Mouse (Mus musculus): ENCODE results near the gene Mrpl16.

Gene Mrpl16

GRCm38 (mm10) chr19:11804423-11804822 is 34.2 kb downstream of the Mrpl16 start:
- no peak for DNase-seq (ENCODE audit: low spot score)

GRCm38 (mm10) chr19:11807251-11807650 is 37.1 kb downstream of the Mrpl16 start:
- DNase-seq (ENCODE audit: low spot score), result no peak

GRCm38 (mm10) chr19:11807822-11808221 is 37.6 kb downstream of the Mrpl16 start:
- DNase-seq (ENCODE audit: low spot score), result no peak

DNA sequence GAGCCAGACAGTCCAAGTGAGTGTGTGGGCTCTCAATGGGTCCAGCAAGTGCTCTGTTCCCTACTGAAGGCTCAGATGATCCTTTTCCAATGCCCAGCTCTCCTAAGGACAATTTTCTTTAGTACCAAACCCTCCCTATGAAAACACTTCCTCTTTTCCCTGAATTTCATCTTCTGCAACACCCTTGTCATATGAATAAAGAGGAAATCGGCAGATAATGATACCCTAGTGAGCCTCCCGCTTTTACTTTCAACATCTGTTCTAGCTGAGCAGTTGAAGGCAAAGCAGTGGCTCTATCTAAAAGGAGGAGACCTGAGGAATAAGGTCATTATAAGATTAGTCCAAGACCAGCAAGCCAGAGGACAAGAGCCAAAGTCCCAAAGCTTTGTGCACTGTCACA is 38.3 kb downstream of the Mrpl16 start:
- no peak for DNase-seq (ENCODE audit: low spot score)

GRCm38 (mm10) chr19:11810003-11810758 is 40.0 kb downstream of the Mrpl16 start:
- no peak for DNase-seq (ENCODE audit: low spot score)

- DNase-seq (ENCODE audit: low spot score), result no peak
These were observed 40.7 kb downstream of the Mrpl16 start for GRCm38 (mm10) chr19:11810856-11811255.

- peak; percentile 68 for DNase-seq (ENCODE audit: low spot score)
These were observed 41.6 kb downstream of the Mrpl16 start for GRCm38 (mm10) chr19:11811688-11812365.

- DNase-seq (ENCODE audit: low spot score), result no peak
These were observed 42.9 kb downstream of the Mrpl16 start for GRCm38 (mm10) chr19:11813136-11813535.

DNA sequence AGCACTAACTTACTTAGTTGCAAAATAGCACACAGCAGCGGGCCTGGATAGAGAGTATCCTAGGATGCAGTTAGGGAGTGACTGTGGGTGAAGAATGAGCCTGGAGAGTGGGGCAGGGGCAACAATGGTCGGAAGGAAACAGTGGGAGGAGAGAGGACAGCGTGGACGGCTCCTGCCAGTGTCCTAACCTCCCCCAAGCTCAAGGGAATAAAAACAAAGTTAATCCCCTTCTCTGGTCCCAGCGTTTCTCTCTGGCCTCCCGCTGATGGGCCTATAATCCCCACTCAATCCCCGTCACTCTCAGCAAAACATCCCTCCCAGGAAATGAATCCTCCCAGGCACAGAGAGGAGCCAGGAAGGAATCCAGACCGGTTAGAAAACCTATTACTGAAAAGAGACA is 43.5 kb downstream of the Mrpl16 start:
- peak; percentile 32 for DNase-seq (ENCODE audit: low spot score)

GRCm38 (mm10) chr19:11814742-11815333 is 44.6 kb downstream of the Mrpl16 start:
- no peak for DNase-seq (ENCODE audit: low spot score)

DNA sequence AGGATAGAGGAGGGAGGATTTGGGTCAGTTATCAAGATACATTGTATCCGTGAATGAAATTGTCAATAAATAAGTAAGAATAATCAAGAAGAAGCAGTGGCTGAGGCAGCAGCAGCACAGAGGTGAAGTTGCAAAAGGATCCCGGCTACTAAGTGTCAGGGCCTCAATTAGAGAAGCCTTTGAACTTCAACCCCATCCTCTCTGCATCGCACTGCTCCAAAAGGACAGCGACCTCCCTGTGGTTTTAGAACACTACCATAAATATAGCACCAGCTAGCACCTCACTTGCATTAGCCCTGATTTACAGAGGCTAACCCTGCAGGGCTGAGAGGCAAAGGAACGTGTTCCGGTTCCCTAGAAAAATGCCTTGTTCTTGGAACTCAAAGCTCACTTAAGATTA is 46.5 kb downstream of the Mrpl16 start:
- no peak for DNase-seq (ENCODE audit: low spot score)

GRCm38 (mm10) chr19:11817586-11817985 is 47.4 kb downstream of the Mrpl16 start:
- DNase-seq (ENCODE audit: low spot score), result peak; percentile 32

GRCm38 (mm10) chr19:11818199-11819142 is 48.3 kb downstream of the Mrpl16 start:
- DNase-seq (ENCODE audit: low spot score), result peak; percentile 47

GRCm38 (mm10) chr19:11819143-11819700 is 49.0 kb downstream of the Mrpl16 start, which contains the start of gene Stx3:
TSS of gene Stx3 (minus strand) at chr19:11819403.
- peak; percentile 42 for DNase-seq (ENCODE audit: low spot score)

DNA sequence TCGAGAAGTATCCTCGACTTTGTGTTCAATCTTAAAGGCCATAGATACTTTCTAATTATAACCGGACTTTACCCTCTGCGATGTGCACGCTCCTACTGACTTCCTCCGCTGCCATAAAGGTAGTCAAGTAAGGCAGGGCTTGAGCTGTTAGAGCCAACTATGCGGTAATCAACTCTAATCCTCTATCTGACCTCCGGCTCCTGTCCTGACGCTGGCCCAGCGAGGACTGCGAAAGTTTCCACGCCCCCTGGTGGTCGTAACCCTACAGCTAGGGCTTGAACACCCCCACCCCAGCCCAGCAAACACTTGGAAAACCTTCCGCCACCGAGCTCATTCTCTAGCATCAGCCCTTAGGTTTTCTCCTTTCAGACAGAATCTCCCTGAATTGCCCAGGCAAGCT is 49.6 kb downstream of the Mrpl16 start:
- peak; percentile 94 for DNase-seq (ENCODE audit: low spot score)

DNA sequence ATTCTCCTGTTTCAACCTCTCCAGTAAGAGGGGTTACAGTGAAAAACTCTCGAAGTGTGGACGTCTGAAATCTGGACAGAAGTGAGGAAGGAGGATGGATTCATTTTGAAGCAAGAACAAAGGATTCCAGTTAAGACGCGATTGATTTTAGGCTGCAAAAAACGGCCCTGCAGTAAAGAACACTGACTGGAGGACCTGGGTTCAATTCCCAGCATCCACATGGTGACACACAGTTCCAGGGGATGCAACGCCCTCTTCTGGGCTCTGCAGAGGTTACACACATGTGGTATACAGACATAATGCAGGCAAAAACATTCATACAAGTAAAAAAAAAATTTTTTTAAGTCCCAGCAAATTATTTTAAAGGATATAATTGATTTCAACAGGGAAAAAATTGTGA is 50.0 kb downstream of the Mrpl16 start:
- DNase-seq (ENCODE audit: low spot score), result no peak

DNA sequence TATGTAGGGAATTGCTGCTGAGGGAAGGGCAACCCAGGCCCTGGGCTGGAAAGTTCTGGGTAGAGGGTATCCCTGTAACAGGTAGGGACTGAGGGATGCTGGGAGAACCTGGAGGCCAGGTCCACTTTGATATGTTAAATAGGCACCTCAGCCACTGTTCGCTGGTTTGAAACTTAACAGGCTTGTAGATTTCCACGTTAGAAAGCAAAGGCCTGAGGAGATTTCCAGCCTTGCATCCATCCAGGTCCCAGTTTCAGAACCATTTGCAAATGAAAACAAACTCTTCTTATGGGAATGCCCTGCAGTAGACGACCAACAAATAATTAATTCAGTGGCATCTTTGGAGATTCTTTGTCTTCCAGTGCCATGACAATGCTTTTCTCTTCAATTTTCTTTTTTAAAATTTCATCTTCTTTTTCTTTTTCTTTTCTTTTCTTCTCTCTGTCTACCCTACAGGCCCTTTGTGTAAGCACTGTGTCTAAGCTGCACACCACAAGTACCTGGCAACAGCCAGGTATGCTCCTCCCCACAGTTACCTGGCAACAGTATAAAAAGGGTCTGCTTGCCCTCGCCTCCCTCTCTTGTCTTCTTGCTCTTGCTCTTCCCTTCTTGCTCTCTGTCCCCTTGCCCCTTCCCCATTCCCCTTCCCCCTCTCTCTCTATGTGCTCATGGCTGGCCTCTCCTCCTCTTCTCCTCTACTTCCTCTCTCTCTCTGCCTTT is 53.3 kb downstream of the Mrpl16 start:
- no peak for DNase-seq (ENCODE audit: low spot score)
